Mouse (Mus musculus) urinary bladder, postnatal 4 days (tissue): ENCODE measurements around the gene Ube4b.
"Not testable (repeated sequence)": the region's sequence is repeated elsewhere in the genome, so short reads cannot be mapped to it uniquely, and the experiment has no call there.

Source experiments
- DNase-seq, 2 experiments: peaks; one replicate each; pipeline ENCODE4 v3.0.0; 2021 to 2022; ENCODE audit warnings: low spot score in 2 of 2

Ube4b gene

DNA sequence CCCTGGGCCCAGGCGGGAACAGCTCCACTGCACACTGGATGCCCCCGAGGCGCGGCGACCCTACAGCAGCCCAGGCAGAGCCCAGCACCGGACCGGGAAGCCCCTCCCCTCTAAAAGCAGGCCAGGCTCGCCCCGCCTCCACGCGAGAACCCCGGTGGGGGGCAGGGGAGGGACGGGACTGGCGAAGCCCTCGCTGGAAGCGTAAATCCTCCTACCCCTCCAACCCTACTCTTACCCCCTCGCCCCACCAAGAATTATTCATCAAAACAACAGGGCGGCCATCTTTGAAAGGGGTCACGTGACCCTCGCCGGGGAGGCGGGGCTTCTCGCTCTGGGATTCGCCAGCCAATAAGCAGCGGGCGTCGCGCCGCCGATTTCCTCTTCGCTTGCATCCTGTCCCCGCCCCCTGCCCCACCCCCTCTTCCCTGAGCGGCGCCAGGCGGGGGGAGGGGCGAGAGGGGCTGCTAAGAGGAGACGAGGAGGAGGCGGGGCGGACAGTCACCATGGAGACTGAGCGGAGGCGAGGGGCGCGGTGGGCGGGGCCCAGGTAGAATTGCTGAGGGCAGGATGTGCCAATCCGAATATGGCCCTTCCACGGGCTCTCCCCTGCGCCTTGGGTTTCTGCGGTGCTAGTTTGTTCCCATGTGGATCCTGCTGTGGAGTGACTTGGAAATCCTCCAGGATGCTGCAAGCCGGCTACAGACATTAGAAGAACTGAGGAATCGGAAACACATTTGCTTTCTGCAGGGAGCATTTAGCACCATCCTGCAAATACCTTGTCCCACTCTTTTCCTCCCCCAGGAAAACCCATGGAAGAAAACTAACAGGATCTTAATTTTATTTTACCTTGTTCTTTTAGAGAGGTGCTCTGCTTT, at the start of gene Ube4b:
Gene Ube4b, minus strand, starts transcription at position 425 of the 875 bp plus-strand sequence.
- DNase-seq = peak; percentile 96 to 98

GRCm38 (mm10) chr4:149475096-149475495, 48.5 kb upstream of the Ube4b start:
- no peak for DNase-seq

DNA sequence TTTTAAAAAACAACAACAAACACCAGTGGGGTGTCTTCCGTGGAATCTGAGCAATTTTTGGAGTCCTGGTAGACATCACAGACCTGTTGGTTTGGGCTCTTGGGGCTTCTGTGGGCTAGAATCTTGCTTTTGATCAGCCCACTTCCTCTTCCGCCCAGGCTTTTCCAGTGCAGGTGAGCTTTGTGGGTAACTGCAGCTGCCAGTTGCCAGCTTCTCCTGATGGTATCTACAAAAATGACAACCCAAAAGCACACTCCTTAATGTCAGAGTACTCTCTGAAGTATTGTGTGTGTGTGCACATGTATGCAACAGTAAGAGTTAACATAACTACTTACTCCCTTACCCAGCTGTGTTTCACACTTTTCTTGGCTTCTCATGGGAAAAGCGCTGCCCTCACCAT, 43.0 kb upstream of the Ube4b start:
- no peak for DNase-seq

GRCm38 (mm10) chr4:149463435-149463950, 36.9 kb upstream of the Ube4b start:
- no peak for DNase-seq

DNA sequence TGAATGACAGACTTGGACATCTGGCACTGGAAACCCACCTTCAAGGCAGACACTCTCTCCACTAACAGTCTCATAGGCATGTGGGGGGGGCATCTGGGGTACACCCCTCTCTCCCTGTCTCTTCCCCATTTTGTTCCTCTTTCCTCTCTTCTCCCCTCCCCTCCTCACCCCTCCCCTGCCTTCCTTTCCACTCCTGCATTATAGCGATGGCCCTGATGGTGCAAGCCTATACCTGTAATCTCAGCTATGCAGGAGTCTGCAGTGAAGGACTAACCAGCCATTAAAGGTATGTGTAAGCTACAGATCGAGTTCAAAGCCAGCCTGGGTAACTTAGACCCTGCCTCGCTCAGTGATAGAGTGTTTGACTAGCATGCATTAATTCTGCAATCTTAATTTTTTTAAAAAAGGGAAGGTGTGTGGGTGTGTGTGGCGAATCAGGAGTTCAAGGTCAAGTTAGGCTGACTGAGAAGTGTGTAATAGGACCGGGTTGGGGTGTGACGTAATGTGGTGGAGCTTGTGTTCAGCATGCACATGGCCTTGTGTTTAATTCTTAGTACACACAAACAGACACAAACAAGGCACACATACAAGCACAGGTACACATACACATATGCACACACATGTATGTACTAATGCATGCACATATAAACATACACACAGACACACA, 35.9 kb upstream of the Ube4b start:
- no peak for DNase-seq

DNA sequence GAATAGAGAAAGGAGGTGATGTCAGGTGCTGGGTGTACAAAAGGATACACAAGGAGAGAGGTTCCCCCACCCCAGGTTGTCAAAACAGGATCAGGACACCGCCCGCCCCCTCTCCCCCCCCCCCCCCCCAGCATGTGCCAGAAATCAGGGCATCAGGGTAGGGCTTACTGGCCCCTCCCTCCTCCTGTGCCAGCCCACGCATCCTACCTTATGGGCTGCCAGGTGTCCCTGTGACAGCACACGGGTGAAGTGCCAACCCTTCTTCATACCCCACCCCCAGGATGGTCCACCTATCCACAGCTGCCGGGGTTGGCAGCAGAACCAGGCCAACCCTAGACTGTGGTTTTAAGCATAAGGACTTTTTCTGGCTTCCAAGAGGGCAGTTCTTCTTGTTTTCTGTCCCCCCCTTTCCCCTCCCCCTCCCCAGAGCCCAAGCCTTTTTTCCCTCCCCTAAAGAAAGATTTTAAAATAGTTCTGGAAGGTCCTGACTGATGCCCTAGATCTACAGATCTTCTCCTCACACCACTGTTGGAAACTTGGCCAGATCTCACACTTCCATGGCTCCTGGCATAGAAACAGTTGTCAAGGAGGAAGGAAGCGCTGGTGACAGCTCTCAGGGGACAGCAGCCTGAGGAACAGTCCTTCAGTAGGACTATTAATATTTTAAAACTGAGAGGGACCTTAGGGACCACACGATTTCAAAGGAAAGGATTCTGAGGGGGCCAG, 35.2 kb upstream of the Ube4b start:
- no peak for DNase-seq

DNA sequence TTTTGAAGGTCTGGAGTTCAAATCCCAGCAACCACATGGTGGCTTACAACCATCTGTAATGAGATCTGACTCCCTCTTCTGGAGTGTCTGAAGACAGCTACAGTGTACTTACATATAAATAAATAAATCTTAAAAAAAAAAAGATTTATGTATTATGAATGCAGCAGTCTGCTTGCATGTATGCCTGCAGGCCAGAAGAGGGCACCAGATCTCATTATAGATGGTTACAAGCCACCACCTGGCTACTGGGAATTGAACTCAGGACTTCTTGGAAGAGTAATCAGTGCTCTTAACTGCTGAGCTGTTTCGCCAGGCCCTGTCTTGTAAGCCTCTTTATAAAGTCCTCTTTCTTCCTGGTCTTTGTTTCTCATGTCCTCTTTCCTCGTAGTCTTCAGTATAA, 33.9 kb upstream of the Ube4b start:
- DNase-seq = not testable (repeated sequence)

DNA sequence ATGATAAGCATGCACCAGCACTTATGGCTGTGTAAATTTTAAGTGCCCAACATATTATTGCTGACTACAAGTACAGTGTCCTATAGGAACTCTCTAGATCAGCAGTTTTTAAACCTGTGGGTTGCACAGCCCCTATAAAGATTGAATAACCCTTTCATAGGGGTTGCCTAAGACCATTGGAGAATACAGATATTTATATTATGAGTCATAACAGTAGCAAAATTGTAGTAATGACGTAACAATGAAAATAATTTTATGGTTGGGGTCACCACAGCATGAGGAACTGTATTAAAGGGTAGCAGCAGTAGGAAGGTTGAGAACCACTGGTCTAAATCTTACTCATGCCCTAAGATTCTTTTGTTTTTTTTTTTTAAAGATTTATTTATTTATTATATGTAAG, 32.9 kb upstream of the Ube4b start:
- DNase-seq = no peak

- DNase-seq = no peak
Observed at GRCm38 (mm10) chr4:149458526-149458925, 32.0 kb upstream of the Ube4b start.

DNA sequence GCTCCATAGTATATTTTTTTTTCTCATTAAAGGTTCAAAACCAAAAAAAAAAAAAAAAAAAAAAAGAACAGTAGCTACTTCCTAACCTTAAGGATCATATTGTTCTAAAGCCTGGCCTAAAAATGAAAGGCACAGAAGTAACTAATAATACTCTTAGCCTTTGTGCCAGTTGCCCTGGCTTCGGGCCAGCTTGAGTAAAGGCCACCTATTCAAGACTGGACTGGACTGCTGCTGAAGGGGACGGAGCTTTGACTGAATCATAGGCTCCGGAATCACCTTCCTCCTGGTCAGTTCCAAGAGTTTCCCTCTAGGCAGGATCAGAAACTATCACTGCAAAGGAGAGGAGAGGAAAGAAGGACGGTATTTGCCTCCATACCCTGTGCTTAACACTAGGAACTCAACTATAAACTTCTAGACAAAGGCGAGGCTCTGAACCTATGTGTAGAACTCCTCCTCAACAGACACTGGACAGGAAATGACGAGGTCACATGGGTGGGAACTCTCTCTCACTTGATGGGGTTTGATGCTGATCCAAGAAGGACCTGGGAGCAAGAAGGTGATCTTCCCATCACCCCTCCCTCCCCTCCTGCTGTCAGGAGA, 31.4 kb upstream of the Ube4b start:
- DNase-seq = no peak

GRCm38 (mm10) chr4:149457163-149457562, 30.6 kb upstream of the Ube4b start:
- DNase-seq = not testable (repeated sequence)

DNA sequence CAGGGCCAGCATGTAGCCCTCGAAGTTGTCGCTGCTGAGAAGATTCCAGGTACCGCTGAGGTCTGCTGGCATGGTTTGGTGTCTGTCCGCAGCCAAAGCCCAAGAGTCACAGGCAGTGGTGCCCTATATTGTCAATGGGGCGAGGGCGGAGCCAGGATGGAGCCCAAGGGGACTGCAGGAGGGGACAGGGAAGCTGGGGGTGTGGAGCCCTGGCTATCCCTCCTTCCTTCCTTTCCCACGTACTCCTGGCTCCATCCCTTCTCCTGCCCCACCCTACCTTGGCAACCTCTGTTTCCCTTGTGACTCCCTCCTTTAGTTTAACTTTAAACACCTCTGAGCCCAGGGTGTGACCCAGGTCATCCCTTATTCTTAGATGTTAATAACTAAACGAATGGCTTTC, 28.3 kb upstream of the Ube4b start, which contains the start of gene Rbp7:
Gene Rbp7, minus strand, starts transcription at position 100 of the 400 bp plus-strand sequence.
- DNase-seq = no peak

GRCm38 (mm10) chr4:149454263-149454662, 27.7 kb upstream of the Ube4b start:
- no peak for DNase-seq

- no peak for DNase-seq
Observed at GRCm38 (mm10) chr4:149453656-149454055, 27.1 kb upstream of the Ube4b start.

GRCm38 (mm10) chr4:149450636-149451035, 24.1 kb upstream of the Ube4b start:
- no peak for DNase-seq

DNA sequence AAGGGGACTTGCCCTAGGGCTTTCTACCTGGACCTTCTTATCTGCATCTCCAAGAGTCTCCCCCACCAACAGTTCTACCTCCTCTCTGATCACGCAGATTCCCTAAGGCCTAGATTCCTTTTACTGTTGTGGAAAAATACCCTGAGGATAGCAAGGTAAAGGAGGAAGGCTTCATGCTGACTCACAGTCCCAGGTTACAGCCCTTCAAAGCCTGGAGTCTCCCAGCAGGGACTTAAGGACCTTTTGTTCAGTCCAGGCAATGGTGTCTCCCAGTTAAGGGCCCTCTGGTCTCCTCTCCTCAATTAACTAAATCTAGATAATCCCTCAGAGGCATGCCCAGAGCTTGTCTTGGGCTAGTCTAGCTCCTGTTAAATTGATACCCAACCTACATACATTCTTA, 19.8 kb upstream of the Ube4b start:
- no peak for DNase-seq

DNA sequence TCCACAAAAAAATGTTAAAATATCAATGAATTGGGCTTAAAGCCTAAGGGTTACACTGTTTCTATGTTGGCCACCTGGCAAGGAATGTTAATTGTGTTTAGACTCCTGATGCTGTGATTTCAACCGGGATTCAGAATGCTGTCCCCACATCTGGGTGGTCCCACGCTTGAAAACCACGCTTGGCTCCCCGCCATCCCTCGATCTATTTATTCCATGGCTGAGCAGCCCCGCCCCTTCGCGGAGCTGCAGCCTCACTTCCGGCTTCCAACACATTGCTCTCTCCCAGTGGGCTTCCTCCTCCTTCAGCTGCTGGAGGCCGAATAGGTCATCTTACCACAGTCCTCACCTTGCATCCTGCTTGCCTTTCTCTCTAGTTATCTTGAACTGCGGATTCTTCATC, 19.3 kb upstream of the Ube4b start:
- DNase-seq = peak; percentile 58 to 75

GRCm38 (mm10) chr4:149444964-149445701, 18.6 kb upstream of the Ube4b start:
- peak; percentile 90 to 91 for DNase-seq

DNA sequence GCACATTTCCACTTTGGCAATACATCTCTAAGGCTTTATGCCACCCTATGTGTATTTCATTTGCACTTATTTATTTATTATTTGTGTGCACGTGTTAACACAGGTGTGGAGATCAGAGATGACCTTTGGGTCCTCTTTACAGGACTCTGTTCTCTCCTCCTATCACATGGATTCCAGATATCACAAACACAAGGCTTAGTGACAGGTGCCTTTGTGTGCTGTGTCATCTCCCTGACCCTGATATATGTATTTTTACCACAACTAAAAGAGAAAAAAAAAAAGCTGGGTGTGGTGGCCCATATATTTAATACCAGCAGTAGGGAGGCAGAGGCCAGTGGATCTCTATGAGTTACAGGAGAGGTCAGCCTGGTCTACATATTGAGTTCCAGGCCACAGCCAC, 17.9 kb upstream of the Ube4b start:
- no peak for DNase-seq

DNA sequence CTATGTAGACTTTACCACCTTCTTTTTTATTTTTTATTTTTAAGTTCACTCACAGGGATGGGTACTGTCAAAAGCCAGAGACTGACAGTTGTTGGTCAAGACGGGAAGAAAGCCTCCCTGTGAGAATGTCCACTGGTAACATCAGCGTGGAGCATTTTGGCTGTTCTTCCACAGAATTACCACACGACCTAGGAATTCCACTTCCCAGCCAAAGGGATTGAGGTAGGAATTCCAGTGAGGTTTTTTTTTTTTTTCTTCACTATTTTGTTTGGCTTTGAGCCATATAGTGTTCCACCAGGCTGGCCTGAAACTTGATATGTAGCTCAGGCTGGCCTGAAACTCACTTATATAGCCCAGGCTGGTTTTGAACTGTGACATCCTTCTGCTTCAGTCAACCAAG, 15.9 kb upstream of the Ube4b start:
- no peak for DNase-seq

GRCm38 (mm10) chr4:149440576-149440975, 14.0 kb upstream of the Ube4b start:
- no peak for DNase-seq
